Mouse (Mus musculus) lung, adult 2 months (tissue): ENCODE results near the gene Gm20388.

ENCODE experiments used
- CTCF ChIP-seq: fragments of 200-500 bp; IDR thresholded peaks from 2 replicates; pipeline ENCODE4 v1.5.1; 2011; ENCODE audit warnings: mild to moderate bottlenecking, low read length, control low read depth; ENCODE audit not compliant: insufficient read depth
- POLR2A ChIP-seq: fragments of 200-500 bp; IDR thresholded peaks from 2 replicates; pipeline ENCODE4 v1.6.1; 2011; ENCODE audit warnings: low read depth, mild to moderate bottlenecking, control low read depth, low read length, borderline replicate concordance; ENCODE audit errors: extremely low read depth

GRCm38 (mm10) chr8:123376106-123376505, 3465.5 kb downstream of the Gm20388 start:
- TF ChIP-seq CTCF (no peak), POLR2A (no peak)
